Mouse (Mus musculus): ENCODE data around the gene Rcn3.

- no peak for TF ChIP-seq ETS1 (conservative IDR thresholded peaks at IDR 0.05; ENCODE audit: low read depth, low read length)
- no peak for TF ChIP-seq POLR2A (IDR thresholded peaks at IDR 0.05; ENCODE audit: low read depth, low read length)
- no peak for TF ChIP-seq MEF2A (IDR thresholded peaks at IDR 0.05; ENCODE audit: borderline replicate concordance, low read depth, low read length)
- no peak for TF ChIP-seq NRF1 (IDR thresholded peaks at IDR 0.05; ENCODE audit: low read depth, low read length)
- no peak for TF ChIP-seq CTCF (conservative IDR thresholded peaks at IDR 0.05 in 1 of 2, IDR thresholded peaks at IDR 0.05 in 1 of 2; ENCODE audit: low read depth in 2 of 2, low read length in 2 of 2)
- TF ChIP-seq MYC (IDR thresholded peaks at IDR 0.05; ENCODE audit: low read depth, low read length), result no peak
- no peak for TF ChIP-seq ELF1 (IDR thresholded peaks at IDR 0.05; ENCODE audit: low read depth, low read length)
- no peak for TF ChIP-seq MXI1 (IDR thresholded peaks at IDR 0.05; ENCODE audit: low read depth, low read length)
- no peak for TF ChIP-seq ZNF384 (IDR thresholded peaks at IDR 0.05; ENCODE audit: low read depth, low read length)
These were observed at the start of gene Rcn3 for GRCm38 (mm10) chr7:45092048-45092447.

All from CH12.LX (cell line).